Mouse (Mus musculus): ENCODE measurements around the gene Slc25a18. TPM values are rescaled to one million over a fixed set of nuclear protein-coding genes. Genes with fewer than 3 reads are reported as not detected.

Gene Slc25a18
- polyA plus RNA-seq, 1 experiment from 2014 or later, result not detected

- Histone ChIP-seq H3K9me3 (ENCODE audit: control insufficient read depth, low read length) (no peaks in the 10 kb centered on the region), H3K4me3 (ENCODE audit: low read length) (peak overlapping the region; percentile 96; the same call in 1 of the 2 replicates), H3K36me3 (ENCODE audit: control insufficient read depth, insufficient read depth, low read length) (peaks cover 9% of the 10 kb centered on the region), H3K9ac (ENCODE audit: low read depth, low read length) (no peak overlapping the region), H3K27me3 (ENCODE audit: control insufficient read depth, insufficient read depth, low read length) (no peaks in the 10 kb centered on the region), H3K4me1 (ENCODE audit: control insufficient read depth, insufficient read depth, low read length) (peaks cover 8% of the 10 kb centered on the region), H3K4me2 (replicated peaks; ENCODE audit: low read depth, low read length) (peak overlapping the region; percentile 32), H3K27ac (ENCODE audit: low read depth, low read length) (peak overlapping the region; percentile 24; the same call in 1 of the 2 replicates)
- peak; percentile 6; the same call in 1 of the 2 replicates for ATAC-seq (ENCODE audit: low FRiP score, low TSS enrichment)
- WGBS, result 68% methylated on average over 10 of the region's 10 CpGs
These were observed 49.7 kb downstream of the Slc25a18 start for GRCm38 (mm10) chr6:120822937-120823614.

DNA sequence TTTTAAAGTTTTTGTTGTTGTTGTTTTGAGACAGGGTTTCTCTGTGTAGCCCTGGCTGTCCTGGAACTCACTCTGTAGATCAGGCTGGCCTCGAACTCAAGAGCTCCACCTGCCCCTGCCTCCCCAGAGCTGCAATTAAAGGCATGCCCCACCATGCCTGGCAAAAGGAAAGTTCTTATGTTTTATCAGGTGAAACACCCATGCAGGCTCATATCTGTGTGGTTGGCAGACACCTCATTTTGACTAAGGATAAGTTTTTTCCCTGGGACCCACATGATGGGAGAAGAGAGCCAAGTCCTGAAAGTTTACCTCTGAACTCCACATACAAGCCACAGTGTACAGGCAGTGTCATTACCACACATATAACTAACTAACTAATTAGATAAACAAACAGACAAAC lies 56.7 kb downstream of the Slc25a18 start:
- no peaks in the 10 kb centered on the region for H3K4me1 ChIP-seq (ENCODE audit: control insufficient read depth, insufficient read depth, low read length)
- no peaks in the 10 kb centered on the region for H3K27me3 ChIP-seq (ENCODE audit: control insufficient read depth, insufficient read depth, low read length)
- H3K36me3 ChIP-seq (ENCODE audit: control insufficient read depth, insufficient read depth, low read length), result no peaks in the 10 kb centered on the region
- H3K9me3 ChIP-seq (ENCODE audit: control insufficient read depth, low read length), result no peaks in the 10 kb centered on the region
- no peak overlapping the region for H3K9ac ChIP-seq (ENCODE audit: low read depth, low read length)
- no peak for ATAC-seq (ENCODE audit: low FRiP score, low TSS enrichment)
- no peak overlapping the region for H3K4me3 ChIP-seq (ENCODE audit: low read length)
- no peak overlapping the region for H3K4me2 ChIP-seq (replicated peaks; ENCODE audit: low read depth, low read length)
- H3K27ac ChIP-seq (ENCODE audit: low read depth, low read length), result no peak overlapping the region
- 63% methylated on average over 1 of the region's 1 CpGs for WGBS

- H3K36me3 ChIP-seq (ENCODE audit: control insufficient read depth, insufficient read depth, low read length), result no peaks in the 10 kb centered on the region
- no peak overlapping the region for H3K4me2 ChIP-seq (replicated peaks; ENCODE audit: low read depth, low read length)
- no peaks in the 10 kb centered on the region for H3K27me3 ChIP-seq (ENCODE audit: control insufficient read depth, insufficient read depth, low read length)
- no peak for ATAC-seq (ENCODE audit: low FRiP score, low TSS enrichment)
- H3K27ac ChIP-seq (ENCODE audit: low read depth, low read length), result no peak overlapping the region
- no peak overlapping the region for H3K4me3 ChIP-seq (ENCODE audit: low read length)
- WGBS, result 71% methylated on average over 4 of the region's 4 CpGs
- no peaks in the 10 kb centered on the region for H3K9me3 ChIP-seq (ENCODE audit: control insufficient read depth, low read length)
- H3K4me1 ChIP-seq (ENCODE audit: control insufficient read depth, insufficient read depth, low read length), result no peaks in the 10 kb centered on the region
- no peak overlapping the region for H3K9ac ChIP-seq (ENCODE audit: low read depth, low read length)
These were observed 57.7 kb downstream of the Slc25a18 start for GRCm38 (mm10) chr6:120830866-120831608.

DNA sequence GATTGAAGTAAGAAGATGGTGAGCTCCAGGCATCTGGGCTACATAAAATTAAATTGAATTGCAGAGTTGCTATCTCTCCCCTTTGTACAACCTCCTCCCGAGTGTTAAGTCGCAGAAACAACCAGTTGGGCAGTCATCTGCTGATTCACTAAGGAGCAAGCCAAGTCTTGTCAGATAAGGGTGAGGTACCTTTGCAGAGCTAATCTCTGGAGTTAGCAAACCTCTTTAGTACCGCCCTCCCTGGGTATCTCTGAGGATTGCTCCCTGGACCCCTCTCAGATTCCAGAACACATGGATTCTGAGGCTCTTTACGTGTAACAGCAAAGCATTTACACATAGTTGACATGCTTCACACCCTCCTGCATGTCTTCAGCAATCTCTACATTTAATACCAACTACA lies 58.7 kb downstream of the Slc25a18 start:
- Histone ChIP-seq H3K4me2 (replicated peaks; ENCODE audit: low read depth, low read length) (no peak overlapping the region), H3K4me1 (ENCODE audit: control insufficient read depth, insufficient read depth, low read length) (no peaks in the 10 kb centered on the region), H3K27ac (ENCODE audit: low read depth, low read length) (no peak overlapping the region), H3K9ac (ENCODE audit: low read depth, low read length) (no peak overlapping the region), H3K27me3 (ENCODE audit: control insufficient read depth, insufficient read depth, low read length) (no peaks in the 10 kb centered on the region), H3K4me3 (ENCODE audit: low read length) (no peak overlapping the region), H3K9me3 (ENCODE audit: control insufficient read depth, low read length) (no peaks in the 10 kb centered on the region), H3K36me3 (ENCODE audit: control insufficient read depth, insufficient read depth, low read length) (no peaks in the 10 kb centered on the region)
- ATAC-seq (ENCODE audit: low FRiP score, low TSS enrichment), result no peak
- WGBS, result 71% methylated on average over 4 of the region's 4 CpGs

DNA sequence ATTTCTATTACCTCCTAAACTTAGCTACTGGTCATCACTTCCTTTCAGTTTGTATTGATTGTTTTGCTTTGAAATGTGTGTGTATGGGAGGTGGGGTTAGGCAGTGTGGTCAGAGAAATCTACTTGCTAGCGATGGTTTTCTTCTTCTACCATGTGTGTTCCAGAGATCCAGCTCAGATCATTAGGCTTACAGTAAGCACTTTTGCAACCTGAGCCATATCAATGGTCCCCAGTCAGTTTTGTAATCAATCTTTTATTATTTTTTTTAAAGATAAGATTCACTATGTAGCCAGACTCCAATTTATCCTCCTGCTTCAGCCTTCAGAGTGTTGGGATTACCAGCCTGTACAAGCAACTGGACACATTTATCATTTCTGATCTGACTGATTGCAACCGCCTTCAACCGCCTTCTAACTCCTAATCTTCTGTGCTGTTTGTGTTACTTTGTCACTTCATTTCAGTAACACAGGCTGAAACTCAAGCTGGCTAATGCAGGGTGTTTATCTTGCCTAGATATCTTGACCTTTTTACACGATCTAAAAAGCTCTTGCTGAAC lies 61.5 kb downstream of the Slc25a18 start:
- no peaks in the 10 kb centered on the region for H3K4me1 ChIP-seq (ENCODE audit: control insufficient read depth, insufficient read depth, low read length)
- H3K9ac ChIP-seq (ENCODE audit: low read depth, low read length), result no peak overlapping the region
- no peak overlapping the region for H3K4me3 ChIP-seq (ENCODE audit: low read length)
- ATAC-seq (ENCODE audit: low FRiP score, low TSS enrichment), result no peak
- WGBS, result 81% methylated on average over 4 of the region's 4 CpGs
- no peaks in the 10 kb centered on the region for H3K36me3 ChIP-seq (ENCODE audit: control insufficient read depth, insufficient read depth, low read length)
- no peak overlapping the region for H3K4me2 ChIP-seq (replicated peaks; ENCODE audit: low read depth, low read length)
- H3K27me3 ChIP-seq (ENCODE audit: control insufficient read depth, insufficient read depth, low read length), result no peaks in the 10 kb centered on the region
- no peaks in the 10 kb centered on the region for H3K9me3 ChIP-seq (ENCODE audit: control insufficient read depth, low read length)
- H3K27ac ChIP-seq (ENCODE audit: low read depth, low read length), result no peak overlapping the region

DNA sequence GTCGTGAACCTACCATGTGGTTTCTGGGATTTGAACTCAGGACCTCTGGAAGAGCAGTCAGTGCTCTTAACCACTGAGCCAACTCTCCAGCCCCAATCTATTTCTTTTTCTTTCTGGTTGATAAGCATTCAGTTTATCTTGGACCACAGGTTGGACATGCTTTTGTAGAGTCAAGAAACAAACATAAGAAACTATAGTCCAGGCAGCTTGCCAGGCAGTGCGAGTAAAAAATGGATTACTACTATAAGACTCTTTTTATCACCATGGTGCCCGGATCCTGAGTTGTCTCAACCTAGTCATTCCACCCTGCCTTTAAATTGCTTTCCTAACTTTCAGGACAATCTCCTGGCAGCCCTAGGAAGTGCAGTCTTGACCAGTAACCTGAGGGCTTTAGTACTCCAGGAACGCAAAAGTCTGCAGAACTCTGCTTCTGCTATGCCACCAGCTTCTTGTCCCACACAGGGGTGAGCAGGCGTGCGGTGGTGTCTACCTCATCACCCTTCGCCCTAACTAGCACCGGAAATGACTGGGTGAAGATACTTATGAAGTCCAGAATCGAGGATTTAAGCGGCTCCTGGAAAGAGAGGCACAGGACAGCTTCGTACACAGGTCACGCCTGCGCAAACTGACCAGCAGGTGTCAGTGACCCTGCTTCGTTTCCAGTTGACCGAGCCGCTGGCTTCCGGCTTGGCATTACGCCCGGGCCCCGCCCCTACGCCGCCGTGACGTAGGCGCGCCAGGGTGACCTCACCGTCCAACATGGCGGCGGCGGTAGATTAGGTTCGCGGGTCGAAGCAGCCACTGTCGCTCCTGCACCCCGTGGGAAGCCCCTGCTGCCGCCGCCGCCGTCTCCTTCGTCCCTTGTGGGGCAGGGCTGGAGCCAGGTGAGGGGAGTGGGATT lies 62.3 kb downstream of the Slc25a18 start, which contains the start of gene Bcl2l13:
Gene Bcl2l13 (plus strand): TSS at position 739 of the 901 bp plus-strand sequence.
- H3K36me3 ChIP-seq (ENCODE audit: control insufficient read depth, insufficient read depth, low read length), result no peaks in the 10 kb centered on the region
- H3K4me1 ChIP-seq (ENCODE audit: control insufficient read depth, insufficient read depth, low read length), result no peaks in the 10 kb centered on the region
- H3K27ac ChIP-seq (ENCODE audit: low read depth, low read length), result peak within 1 kb of the TSS; percentile 92
- peak within 1 kb of the TSS; percentile 55 for H3K4me2 ChIP-seq (replicated peaks; ENCODE audit: low read depth, low read length)
- H3K9me3 ChIP-seq (ENCODE audit: control insufficient read depth, low read length), result no peaks in the 10 kb centered on the region
- H3K4me3 ChIP-seq (ENCODE audit: low read length), result peak within 1 kb of the TSS; percentile 76
- H3K9ac ChIP-seq (ENCODE audit: low read depth, low read length), result peak within 1 kb of the TSS; percentile 92
- H3K27me3 ChIP-seq (ENCODE audit: control insufficient read depth, insufficient read depth, low read length), result no peaks in the 10 kb centered on the region
- WGBS, result 4% methylated on average over 40 of the region's 40 CpGs
- ATAC-seq (ENCODE audit: low FRiP score, low TSS enrichment), result peak; percentile 94

DNA sequence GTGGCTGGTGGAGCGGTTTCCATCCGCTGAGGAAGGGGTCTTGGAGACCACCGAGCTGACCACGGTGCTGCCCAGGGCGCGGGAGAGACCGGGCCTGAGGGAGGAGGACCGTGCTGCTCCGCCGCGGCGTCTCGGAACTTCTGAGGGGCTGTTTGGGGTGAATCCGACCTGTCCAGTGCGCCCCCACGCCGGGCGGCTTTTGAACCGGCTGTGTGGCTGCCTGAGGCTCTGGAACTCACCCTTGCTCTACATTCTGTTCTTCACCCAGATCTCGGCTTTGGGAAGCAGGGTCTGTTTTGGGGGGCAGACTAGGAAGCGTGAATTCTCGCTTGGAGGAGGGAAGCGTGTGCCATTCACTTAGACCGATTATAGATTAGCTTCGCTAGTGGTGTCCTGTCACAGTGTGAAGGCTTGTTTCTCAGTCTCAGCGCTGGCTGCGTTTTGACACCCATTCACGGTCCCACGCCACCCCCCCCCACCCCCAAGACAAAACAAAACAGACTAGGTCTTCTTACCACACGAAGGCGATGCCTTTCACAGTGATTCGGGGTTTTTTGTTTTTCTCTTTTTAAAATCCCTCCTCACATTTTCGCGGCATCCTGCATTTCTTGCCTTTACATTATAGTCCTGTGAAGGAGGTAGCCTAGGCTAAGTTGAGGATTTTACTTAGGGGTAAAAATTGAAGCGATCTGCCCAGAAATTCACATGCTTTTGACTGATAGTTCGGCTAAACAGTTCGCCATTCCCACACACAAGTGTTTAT lies 63.2 kb downstream of the Slc25a18 start:
- Histone ChIP-seq H3K27me3 (ENCODE audit: control insufficient read depth, insufficient read depth, low read length) (no peaks in the 10 kb centered on the region), H3K27ac (ENCODE audit: low read depth, low read length) (peak overlapping the region; percentile 92)

GRCm38 (mm10) chr6:120837152-120837530 lies 63.8 kb downstream of the Slc25a18 start:
- Histone ChIP-seq H3K36me3 (ENCODE audit: control insufficient read depth, insufficient read depth, low read length) (no peaks in the 10 kb centered on the region), H3K4me2 (replicated peaks; ENCODE audit: low read depth, low read length) (peak overlapping the region; percentile 55), H3K4me3 (ENCODE audit: low read length) (peak overlapping the region; percentile 76), H3K9ac (ENCODE audit: low read depth, low read length) (peak overlapping the region; percentile 92; the same call in 1 of the 2 replicates), H3K4me1 (ENCODE audit: control insufficient read depth, insufficient read depth, low read length) (no peaks in the 10 kb centered on the region), H3K27ac (ENCODE audit: low read depth, low read length) (no peak overlapping the region), H3K27me3 (ENCODE audit: control insufficient read depth, insufficient read depth, low read length) (no peaks in the 10 kb centered on the region), H3K9me3 (ENCODE audit: control insufficient read depth, low read length) (no peaks in the 10 kb centered on the region)
- WGBS, result 79% methylated on average over 1 of the region's 1 CpGs
- ATAC-seq (ENCODE audit: low FRiP score, low TSS enrichment), result no peak

More for the DNA sequence above, 63.2 kb downstream of the Slc25a18 start:
- Histone ChIP-seq H3K4me3 (ENCODE audit: low read length) (peak overlapping the region; percentile 76), H3K36me3 (ENCODE audit: control insufficient read depth, insufficient read depth, low read length) (no peaks in the 10 kb centered on the region), H3K4me1 (ENCODE audit: control insufficient read depth, insufficient read depth, low read length) (no peaks in the 10 kb centered on the region), H3K4me2 (replicated peaks; ENCODE audit: low read depth, low read length) (peak overlapping the region; percentile 55), H3K9ac (ENCODE audit: low read depth, low read length) (peak overlapping the region; percentile 92), H3K9me3 (ENCODE audit: control insufficient read depth, low read length) (no peaks in the 10 kb centered on the region)
- peak; percentile 81 for ATAC-seq (ENCODE audit: low FRiP score, low TSS enrichment)
- WGBS, result 3% methylated on average over 37 of the region's 37 CpGs

All from kidney, embryonic 14.5 days (tissue).